16 mouse cellular contexts compared by ENCODE assay signal in the genomic region with DNA sequence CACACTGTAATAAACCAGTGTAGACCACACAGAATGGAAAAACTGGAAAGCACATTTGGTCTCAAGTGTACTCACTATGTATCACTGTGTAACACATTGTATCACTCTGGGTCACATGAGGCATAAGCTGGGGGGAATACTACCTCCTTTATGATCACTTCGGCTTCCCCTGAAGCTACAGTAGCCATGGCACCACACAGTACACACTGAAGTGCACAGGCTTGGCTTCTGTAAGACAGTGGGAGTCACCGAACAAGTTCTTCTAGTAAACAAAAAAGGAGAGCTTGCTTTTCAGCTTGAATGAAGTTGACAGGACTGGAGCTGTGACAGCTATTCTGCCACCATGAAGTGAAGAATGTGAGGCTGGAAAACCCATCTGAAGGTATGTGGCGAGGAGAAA. TPM values are rescaled to one million over a fixed set of nuclear protein-coding genes. Genes with fewer than 3 reads are reported as not detected.
DNase-seq lines count a peak whose midpoint lies in the region; ATAC-seq and TF ChIP-seq lines count a peak whose summit lies in the region.
"Had no signal": no experiment of that assay in that cellular context is flagged by ENCODE, and none has a peak within 500 bp of the region (broad histone marks: within the 10 kb centered on the region; RNA-seq: fewer than 3 reads in every experiment).

No protein-coding gene starts in this region.

- H3K36me3 ChIP-seq in embryonic facial prominence, embryonic 13.5 days, result peaks cover 24% of the 10 kb centered on the region; the same call in 1 of the 2 replicates

- DNase-seq in layer of hippocampus, adult 2 months (ENCODE audit: low spot score in 2 of 2), result no peak
- DNase-seq in layer of hippocampus, postnatal 25 days (ENCODE audit: extremely low spot score in 1 of 2, low spot score in 1 of 2), result no peak
- peak; percentile 65 for DNase-seq in Muller cell, postnatal 12 days (ENCODE audit: inconsistent ontology term)
- no peak for DNase-seq in adrenal gland, adult (ENCODE audit: inconsistent age in 2 of 2, low spot score in 1 of 2)
- no peak for DNase-seq in ovary, postnatal 10 days (ENCODE audit: low spot score)
- DNase-seq: cerebellum, adult 9-11 months; kidney, adult 8-10 months; right cerebral cortex, postnatal 14 days; thymus, adult 2 months had no signal

- TF ChIP-seq CTCF in layer of hippocampus, adult 2 months (conservative IDR thresholded peaks at IDR 0.05), result no peak
- TF ChIP-seq CTCF in olfactory bulb, adult 2 months (IDR thresholded peaks at IDR 0.05; ENCODE audit: insufficient read depth, low read depth, low read length), result no peak

- H3K4me1 ChIP-seq in embryonic facial prominence, embryonic 13.5 days, result peaks cover 7% of the 10 kb centered on the region; the same call in 1 of the 2 replicates
- peaks cover 28% of the 10 kb centered on the region for H3K4me1 ChIP-seq in olfactory bulb, adult 2 months (ENCODE audit: control insufficient read depth, insufficient read depth, low read length)

- no peak overlapping the region for H3K4me2 ChIP-seq in embryonic facial prominence, embryonic 13.5 days
- H3K4me2 ChIP-seq: neural tube, embryonic 12.5 days had no signal

- TF ChIP-seq POLR2A in olfactory bulb, adult 2 months (IDR thresholded peaks at IDR 0.05; ENCODE audit: insufficient read depth, low read depth, low read length), result no peak

- peak; percentile 35; the same call in 1 of the 2 replicates for ATAC-seq in embryonic facial prominence, embryonic 13.5 days (ENCODE audit: insufficient number of reproducible peaks, insufficient read depth, low FRiP score, low TSS enrichment, low read depth)

- H3K9ac ChIP-seq in embryonic facial prominence, embryonic 13.5 days, result no peak overlapping the region
- H3K9ac ChIP-seq: neural tube, embryonic 12.5 days had no signal

- H3K27ac ChIP-seq in layer of hippocampus, adult 2 months, result peak overlapping the region; percentile 62
- peak overlapping the region; percentile 34; the same call in 1 of the 2 replicates for H3K27ac ChIP-seq in embryonic facial prominence, embryonic 13.5 days
- H3K27ac ChIP-seq in olfactory bulb, adult 2 months (ENCODE audit: insufficient read depth, low read depth, low read length), result peak overlapping the region; percentile 4; the same call in 1 of the 2 replicates
- H3K27ac ChIP-seq: neural tube, embryonic 12.5 days had no signal

- H3K9me3 ChIP-seq in embryonic facial prominence, embryonic 13.5 days, result no peaks in the 10 kb centered on the region
- H3K9me3 ChIP-seq: neural tube, embryonic 12.5 days had no signal

- WGBS in embryonic facial prominence, embryonic 13.5 days, result 81% methylated on average over 3 of the region's 3 CpGs
- WGBS in olfactory bulb, adult 2 months, result 55% methylated on average over 3 of the region's 3 CpGs

- no peaks in the 10 kb centered on the region for H3K27me3 ChIP-seq in embryonic facial prominence, embryonic 13.5 days
- H3K27me3 ChIP-seq: CH12.LX; neural tube, embryonic 12.5 days had no signal

- H3K4me3 ChIP-seq in layer of hippocampus, adult 2 months, result no peak overlapping the region
- no peak overlapping the region for H3K4me3 ChIP-seq in embryonic facial prominence, embryonic 13.5 days
- no peak overlapping the region for H3K4me3 ChIP-seq in olfactory bulb, adult 2 months (ENCODE audit: insufficient read depth, low read depth, low read length)
- H3K4me3 ChIP-seq: neural tube, embryonic 12.5 days had no signal

RNA-seq across cellular contexts. Expression of gene Ehd2, which starts 37.7 kb away (rescaled TPM):
- 1 to 10 TPM; 6.7 to 7.3 TPM for total RNA-seq in layer of hippocampus, adult 2 months (2021)
- total RNA-seq in layer of hippocampus, postnatal 25 days (2021), result 1 to 10 TPM; 4.5 to 5.5 TPM
- 36.9 and 41.2 TPM in 2 replicates for polyA plus RNA-seq in embryonic facial prominence, embryonic 13.5 days (2015; fragmentation: Nextera tagmentation; extraction: Ambion mirVana)
- polyA plus RNA-seq in olfactory bulb, adult 2 months (2012; ENCODE audit: insufficient read depth, insufficient read length, low replicate concordance, missing spikeins), result not detected in 2 replicates

RNA-seq across cellular contexts. Expression of gene Bicra, which starts 42.7 kb away (rescaled TPM):
- 10 to 100 TPM; 20.8 to 22.8 TPM for total RNA-seq in layer of hippocampus, adult 2 months (2021)
- total RNA-seq in layer of hippocampus, postnatal 25 days (2021), result 10 to 100 TPM; 15.9 to 23.2 TPM
- polyA plus RNA-seq in embryonic facial prominence, embryonic 13.5 days (2015; fragmentation: Nextera tagmentation; extraction: Ambion mirVana), result 9.5 and 10.4 TPM in 2 replicates
- not detected in 2 replicates for polyA plus RNA-seq in olfactory bulb, adult 2 months (2012; ENCODE audit: insufficient read depth, insufficient read length, low replicate concordance, missing spikeins)

RNA-seq across cellular contexts. Expression of gene Zfp541, which starts 56.6 kb away (rescaled TPM):
- 1 to 10 TPM in 1 of 2 experiments, under 1 TPM in 1; 0.59 to 1.1 TPM for total RNA-seq in layer of hippocampus, adult 2 months (2021)
- total RNA-seq in layer of hippocampus, postnatal 25 days (2021), result under 1 TPM; 0.44 to 0.66 TPM
- 0.07 and 0.11 TPM in 2 replicates for polyA plus RNA-seq in embryonic facial prominence, embryonic 13.5 days (2015; fragmentation: Nextera tagmentation; extraction: Ambion mirVana)
- polyA plus RNA-seq in olfactory bulb, adult 2 months (2012; ENCODE audit: insufficient read depth, insufficient read length, low replicate concordance, missing spikeins), result not detected in 2 replicates
- total RNA-seq: gastrocnemius, adult 8-10 months; liver, adult 2 months had no signal
- polyA plus RNA-seq: heart, embryonic 16.5 days had no signal

RNA-seq across cellular contexts. Expression of gene Nop53, which starts 59.1 kb away (rescaled TPM):
- total RNA-seq in layer of hippocampus, adult 2 months (2021), result 100 to 1,000 TPM; 115 to 121 TPM
- 100 to 1,000 TPM; 118 to 133 TPM for total RNA-seq in layer of hippocampus, postnatal 25 days (2021)
- 210 and 222 TPM in 2 replicates for polyA plus RNA-seq in embryonic facial prominence, embryonic 13.5 days (2015; fragmentation: Nextera tagmentation; extraction: Ambion mirVana)
- not detected in 2 replicates for polyA plus RNA-seq in olfactory bulb, adult 2 months (2012; ENCODE audit: insufficient read depth, insufficient read length, low replicate concordance, missing spikeins)

Comparison
In these comparisons a context has a peak if more than half of its experiments do, and no peak if none do; other contexts are left out.
1. H3K27ac ChIP-seq: peak in every context shown above with its lines; median percentile 62 in layer of hippocampus, adult 2 months; 34 in embryonic facial prominence, embryonic 13.5 days; 4 in olfactory bulb, adult 2 months.